Mouse (Mus musculus) CH12F3 (cell line): Measurements from ENCODE around the gene Eml2.
"Not testable (repeated sequence)": the region's sequence is repeated elsewhere in the genome, so short reads cannot be mapped to it uniquely, and the experiment has no call there.

ENCODE experiments used
- in situ Hi-C: fragments of 300-500 bp; cut with MboI; formaldehyde crosslinking; loops from 2 replicates; pipeline ENCODE4 v1.14.3; 2020; ENCODE audit warnings: low sequenced_read_pairs

Gene Eml2

GRCm38 (mm10) chr7:19175708-19176515 is at the start of gene Eml2:
TSS of gene Eml2 (plus strand) at chr7:19176421.
- in situ Hi-C loops: loop anchor here (10.0 kb wide), 1 partner anchor 99 kb away; the partner anchor contains the start of gene Vasp

GRCm38 (mm10) chr7:19127744-19128143 is 48.5 kb upstream of the Eml2 start:
- in situ Hi-C loops: no loop called here

GRCm38 (mm10) chr7:19129396-19129795 is 46.8 kb upstream of the Eml2 start:
- in situ Hi-C loops: no loop called here

GRCm38 (mm10) chr7:19130657-19131056 is 45.6 kb upstream of the Eml2 start:
- in situ Hi-C loops: no loop called here

- in situ Hi-C loops: no loop called here
Measured at GRCm38 (mm10) chr7:19131324-19131848, 44.8 kb upstream of the Eml2 start.

GRCm38 (mm10) chr7:19136168-19136567 is 40.1 kb upstream of the Eml2 start:
- in situ Hi-C loops: no loop called here

- in situ Hi-C loops: no loop called here
Measured at GRCm38 (mm10) chr7:19136673-19137334, 39.4 kb upstream of the Eml2 start.

GRCm38 (mm10) chr7:19137380-19137779 is 38.8 kb upstream of the Eml2 start:
- in situ Hi-C loops: no loop called here

- in situ Hi-C loops: loop anchor here (10.0 kb wide), 1 partner anchor 62 kb away; the partner anchor contains the start of gene Dmpk
Measured at GRCm38 (mm10) chr7:19146793-19147192, 29.4 kb upstream of the Eml2 start.

GRCm38 (mm10) chr7:19147497-19148045 is 28.6 kb upstream of the Eml2 start:
- in situ Hi-C loops: loop anchor here (10.0 kb wide), 1 partner anchor 63 kb away; the partner anchor contains the start of gene Dmpk

GRCm38 (mm10) chr7:19148180-19148874 is 27.9 kb upstream of the Eml2 start:
- in situ Hi-C loops: loop anchor here (10.0 kb wide), 1 partner anchor 64 kb away; the partner anchor contains the start of gene Dmpk

- in situ Hi-C loops: loop anchor here (10.0 kb wide), 1 partner anchor 64 kb away; the partner anchor contains the start of gene Dmpk
Measured at GRCm38 (mm10) chr7:19148875-19149541, 27.2 kb upstream of the Eml2 start, which contains the start of gene Qpctl. TSS of gene Qpctl (minus strand) at chr7:19149291.

- in situ Hi-C loops: loop anchor here (10.0 kb wide), 1 partner anchor 65 kb away; the partner anchor contains the start of gene Dmpk
Measured at GRCm38 (mm10) chr7:19149626-19150025, 26.6 kb upstream of the Eml2 start, which contains the start of gene Snrpd2. TSS of gene Snrpd2 (plus strand) at chr7:19149722.

GRCm38 (mm10) chr7:19151121-19151520 is 25.1 kb upstream of the Eml2 start:
- in situ Hi-C loops: not testable (repeated sequence)

GRCm38 (mm10) chr7:19154796-19155195 is 21.4 kb upstream of the Eml2 start:
- in situ Hi-C loops: no loop called here

- in situ Hi-C loops: no loop called here
Measured at GRCm38 (mm10) chr7:19155825-19156475, 20.3 kb upstream of the Eml2 start.

- in situ Hi-C loops: no loop called here
Measured at GRCm38 (mm10) chr7:19157160-19157800, 18.9 kb upstream of the Eml2 start.

GRCm38 (mm10) chr7:19158601-19159000 is 17.6 kb upstream of the Eml2 start:
- in situ Hi-C loops: no loop called here

GRCm38 (mm10) chr7:19159411-19159810 is 16.8 kb upstream of the Eml2 start:
- in situ Hi-C loops: no loop called here
